In genomic region chrX:11748278-11748677, GRCm38 (mm10) we compare ENCODE assay signal across 10 mouse cellular contexts.
DNase-seq lines count a peak whose midpoint lies in the region; ATAC-seq lines count a peak whose summit lies in the region.
"Had no signal": no experiment of that assay in that cellular context is flagged by ENCODE, and none has a peak within 500 bp of the region (broad histone marks: within the 10 kb centered on the region; RNA-seq: fewer than 3 reads in every experiment).

No protein-coding gene starts in this region.

- no peaks in the 10 kb centered on the region; the same call in 1 of the 2 replicates for H3K27me3 ChIP-seq in heart, embryonic 11.5 days (ENCODE audit: control insufficient read depth, insufficient read depth, low read length)
- peaks cover 16% of the 10 kb centered on the region; the same call in 1 of the 2 replicates for H3K27me3 ChIP-seq in forebrain, embryonic 12.5 days

- no peak overlapping the region for H3K4me2 ChIP-seq in heart, embryonic 11.5 days
- no peak overlapping the region for H3K4me2 ChIP-seq in forebrain, embryonic 12.5 days

- peak; percentile 92 for DNase-seq in heart, adult 11 months
- DNase-seq in 416B (ENCODE audit: low read depth) = peak; percentile 24
- DNase-seq in cerebellum, adult 11 months = peak; percentile 34
- peak; percentile 40 to 59 for DNase-seq in gastrocnemius, postnatal 4 days (ENCODE audit: low spot score in 2 of 2)
- DNase-seq in right cerebral cortex, postnatal 10 days (ENCODE audit: low spot score in 2 of 2) = no peak
- DNase-seq: lung, adult 18-20 months had no signal

- no peak overlapping the region for H3K27ac ChIP-seq in heart, embryonic 11.5 days (ENCODE audit: low read depth, low read length)
- no peak overlapping the region for H3K27ac ChIP-seq in forebrain, embryonic 12.5 days
- H3K27ac ChIP-seq: embryonic facial prominence, embryonic 10.5 days had no signal

- no peak for ATAC-seq in heart, embryonic 11.5 days (replicated peaks; ENCODE audit: insufficient number of reproducible peaks, low FRiP score, low TSS enrichment)
- ATAC-seq in monocyte, adult 5-6 weeks (replicated peaks; ENCODE audit: insufficient number of reproducible peaks, low FRiP score, low TSS enrichment, poor library complexity, severe bottlenecking) = no peak
- ATAC-seq in forebrain, embryonic 12.5 days (ENCODE audit: low FRiP score) = no peak

- peaks cover 9% of the 10 kb centered on the region for H3K4me1 ChIP-seq in heart, embryonic 11.5 days (ENCODE audit: control insufficient read depth, insufficient read depth, low read length)
- H3K4me1 ChIP-seq in forebrain, embryonic 12.5 days = no peaks in the 10 kb centered on the region

- H3K4me3 ChIP-seq in heart, embryonic 11.5 days (ENCODE audit: low read depth, low read length) = no peak overlapping the region
- H3K4me3 ChIP-seq in forebrain, embryonic 12.5 days (replicated peaks) = no peak overlapping the region
- H3K4me3 ChIP-seq: embryonic facial prominence, embryonic 10.5 days had no signal

- WGBS in heart, embryonic 11.5 days (ENCODE audit: insufficient replicate concordance) = 44% methylated on average over 4 of the region's 4 CpGs
- 64% methylated on average over 4 of the region's 4 CpGs for WGBS in forebrain, embryonic 12.5 days

- no peak overlapping the region for H3K9ac ChIP-seq in heart, embryonic 11.5 days (ENCODE audit: low read depth, low read length)
- no peak overlapping the region for H3K9ac ChIP-seq in forebrain, embryonic 12.5 days

- no peaks in the 10 kb centered on the region for H3K36me3 ChIP-seq in heart, embryonic 11.5 days (ENCODE audit: control insufficient read depth, insufficient read depth, low read length)
- H3K36me3 ChIP-seq in forebrain, embryonic 12.5 days (replicated peaks) = no peaks in the 10 kb centered on the region
- H3K36me3 ChIP-seq: embryonic facial prominence, embryonic 10.5 days had no signal

- H3K9me3 ChIP-seq in heart, embryonic 11.5 days (replicated peaks; ENCODE audit: control insufficient read depth, low read length) = no peaks in the 10 kb centered on the region
- H3K9me3 ChIP-seq in forebrain, embryonic 12.5 days = no peaks in the 10 kb centered on the region
- H3K9me3 ChIP-seq: embryonic facial prominence, embryonic 10.5 days had no signal

Comparison
In these comparisons a context has a peak if more than half of its experiments do, and no peak if none do; other contexts are left out.
1. DNase-seq: peak in heart, adult 11 months (single experiment), 416B (single experiment), cerebellum, adult 11 months (single experiment) and gastrocnemius, postnatal 4 days (2 of 2); none in right cerebral cortex, postnatal 10 days (0 of 2).